Mouse (Mus musculus) left cerebral cortex, postnatal 14 days (tissue): ENCODE data around the gene Adcy4. TPM values are rescaled to one million over a fixed set of nuclear protein-coding genes. Genes with fewer than 3 reads are reported as not detected.

Experiments used
- DNase-seq, 2 experiments: peaks; one replicate each; pipeline ENCODE4 v3.0.0; 2021 to 2022; ENCODE audit warnings: low spot score in 2 of 2, mixed read lengths in 1 of 2
- intact Hi-C: fragments of 180-260 bp; cut with DNase I; formaldehyde crosslinking; loops from one replicate; pipeline ENCODE4 v1.15.1; 2025
- total RNA-seq, 2 experiments: library from RNA; stranded (reverse); gene quantifications; 2 replicates each; pipeline ENCODE4 v1.2.3; 2021

Adcy4 gene
- total RNA-seq, 2 experiments from 2014 or later: 5.1 to 6.6 TPM

GRCm38 (mm10) chr14:55795380-55796163, 11.7 kb upstream of the Adcy4 start:
- intact Hi-C loops: no loop called here
- DNase-seq: no peak

- intact Hi-C loops: no loop called here
- DNase-seq: no peak
Measured at GRCm38 (mm10) chr14:55793946-55794345, 10.1 kb upstream of the Adcy4 start.

- DNase-seq: no peak
- intact Hi-C loops: no loop called here
Measured at GRCm38 (mm10) chr14:55793461-55793860, 9.6 kb upstream of the Adcy4 start.

- no peak for DNase-seq
- intact Hi-C loops: no loop called here
Measured at GRCm38 (mm10) chr14:55788256-55789050, 4.6 kb upstream of the Adcy4 start, which contains the start of gene Ripk3. Gene Ripk3 (minus strand): TSS chr14:55788865.

- DNase-seq: no peak
- intact Hi-C loops: no loop called here
Measured at GRCm38 (mm10) chr14:55787731-55788130, 3.8 kb upstream of the Adcy4 start.

- no peak for DNase-seq
- intact Hi-C loops: no loop called here
Measured at GRCm38 (mm10) chr14:55785195-55785594, 1.3 kb upstream of the Adcy4 start.

GRCm38 (mm10) chr14:55783171-55783957, 531 bp downstream of the Adcy4 start:
- intact Hi-C loops: loop anchor here (5.0 kb wide), 2 partner anchors 84 to 134 kb away; no protein-coding TSS in a partner anchor
- DNase-seq: peak in 1 of 2 experiments; percentile 2

GRCm38 (mm10) chr14:55782361-55782960, 1.4 kb downstream of the Adcy4 start:
- intact Hi-C loops: loop anchor here (5.0 kb wide), 2 partner anchors 85 to 135 kb away; no protein-coding TSS in a partner anchor
- DNase-seq: peak in 1 of 2 experiments; percentile 1

GRCm38 (mm10) chr14:55781310-55781709, 2.6 kb downstream of the Adcy4 start:
- intact Hi-C loops: loop anchor here (5.0 kb wide), 2 partner anchors 86 to 136 kb away; no protein-coding TSS in a partner anchor
- DNase-seq: peak; percentile 65 to 74

GRCm38 (mm10) chr14:55780736-55781135, 3.2 kb downstream of the Adcy4 start:
- intact Hi-C loops: loop anchor here (5.0 kb wide), 2 partner anchors 87 to 137 kb away; no protein-coding TSS in a partner anchor
- DNase-seq: peak in 1 of 2 experiments; percentile 3

- no peak for DNase-seq
- intact Hi-C loops: loop anchor here (5.0 kb wide), 2 partner anchors 88 to 138 kb away; no protein-coding TSS in a partner anchor
Measured at GRCm38 (mm10) chr14:55779656-55780055, 4.2 kb downstream of the Adcy4 start.

- intact Hi-C loops: no loop called here
- no peak for DNase-seq
Measured at GRCm38 (mm10) chr14:55778686-55779085, 5.2 kb downstream of the Adcy4 start.

- intact Hi-C loops: no loop called here
- DNase-seq: no peak
Measured at GRCm38 (mm10) chr14:55777806-55778205, 6.1 kb downstream of the Adcy4 start.

GRCm38 (mm10) chr14:55777176-55777575, 6.7 kb downstream of the Adcy4 start:
- intact Hi-C loops: no loop called here
- DNase-seq: no peak

GRCm38 (mm10) chr14:55776711-55777110, 7.2 kb downstream of the Adcy4 start:
- intact Hi-C loops: no loop called here
- no peak for DNase-seq

GRCm38 (mm10) chr14:55769087-55769703, 14.7 kb downstream of the Adcy4 start:
- DNase-seq: no peak
- intact Hi-C loops: loop anchor here (5.0 kb wide), 1 partner anchor 148 kb away; no protein-coding TSS in a partner anchor

GRCm38 (mm10) chr14:55768555-55768954, 15.3 kb downstream of the Adcy4 start:
- intact Hi-C loops: loop anchor here (5.0 kb wide), 1 partner anchor 149 kb away; no protein-coding TSS in a partner anchor
- no peak for DNase-seq
